In genomic region chr6:13690398-13690797, GRCm38 (mm10) we compare ENCODE assay signal across 27 mouse cellular contexts. TPM values are rescaled to one million over a fixed set of nuclear protein-coding genes. Genes with fewer than 3 reads are reported as not detected.
DNase-seq lines count a peak whose midpoint lies in the region; ATAC-seq and TF ChIP-seq lines count a peak whose summit lies in the region.
"Had no signal": no experiment of that assay in that cellular context is flagged by ENCODE, and none has a peak within 500 bp of the region (broad histone marks: within the 10 kb centered on the region; RNA-seq: fewer than 3 reads in every experiment).

No protein-coding gene starts in this region.

- intact Hi-C loops in gastrocnemius, postnatal 14 days (cut with DNase I; ENCODE audit: low total_unique reads) = no loop called here

- DNase-seq in splenic B cell, adult 2 months (ENCODE audit: low read depth, low spot score) = peak; percentile 48
- no peak for DNase-seq in gastrocnemius, postnatal 25 days
- DNase-seq in gastrocnemius, postnatal 14 days = no peak
- DNase-seq: adrenal gland, postnatal 10 days; adrenal gland, postnatal 36 days; cerebellum, adult 11-12 months; cerebellum, adult 8-10 months; cerebellum, postnatal 14 days; heart, adult 18-20 months; heart, postnatal 14 days; kidney, adult 11 months had no signal

- no peak for TF ChIP-seq CTCF in bone marrow macrophage, adult 2 months (IDR thresholded peaks at IDR 0.05; ENCODE audit: low read depth, low read length)

- TF ChIP-seq POLR2A in bone marrow macrophage, adult 2 months (IDR thresholded peaks at IDR 0.05; ENCODE audit: borderline replicate concordance, low read depth, low read length) = no peak

- H3K36me3 ChIP-seq in macrophage (ENCODE audit: inconsistent target) = no peaks in the 10 kb centered on the region
- no peaks in the 10 kb centered on the region for H3K36me3 ChIP-seq in splenic B cell, adult 2 months (ENCODE audit: control insufficient read depth, insufficient read depth, low read length, poor library complexity, severe bottlenecking)
- H3K36me3 ChIP-seq: embryonic facial prominence, embryonic 12.5 days; embryonic facial prominence, embryonic 15.5 days; forebrain, embryonic 12.5 days; forebrain, embryonic 15.5 days; G1E; heart, embryonic 10.5 days; heart, embryonic 13.5 days; hindbrain, embryonic 12.5 days; hindbrain, embryonic 15.5 days; intestine, embryonic 15.5 days had no signal

- peak overlapping the region; percentile 79 for H3K27ac ChIP-seq in bone marrow macrophage, adult 2 months (ENCODE audit: insufficient read depth, low read depth, low read length)
- H3K27ac ChIP-seq in macrophage = peak overlapping the region; percentile 51
- H3K27ac ChIP-seq: embryonic facial prominence, embryonic 12.5 days; embryonic facial prominence, embryonic 15.5 days; forebrain, embryonic 12.5 days; forebrain, embryonic 15.5 days; heart, embryonic 10.5 days; heart, embryonic 13.5 days; hindbrain, embryonic 12.5 days; hindbrain, embryonic 15.5 days; intestine, embryonic 15.5 days had no signal

- H3K4me3 ChIP-seq in bone marrow macrophage, adult 2 months (ENCODE audit: insufficient read depth, low read length) = no peak overlapping the region
- H3K4me3 ChIP-seq in macrophage (ENCODE audit: inconsistent target) = no peak overlapping the region
- H3K4me3 ChIP-seq: embryonic facial prominence, embryonic 12.5 days; embryonic facial prominence, embryonic 15.5 days; erythroblast, embryonic 14.5 days; forebrain, embryonic 12.5 days; forebrain, embryonic 15.5 days; heart, embryonic 10.5 days; heart, embryonic 13.5 days; hindbrain, embryonic 12.5 days; hindbrain, embryonic 15.5 days; intestine, embryonic 15.5 days had no signal

- H3K27me3 ChIP-seq in splenic B cell, adult 2 months (ENCODE audit: control insufficient read depth, insufficient read depth, low read length, poor library complexity, severe bottlenecking) = no peaks in the 10 kb centered on the region
- H3K27me3 ChIP-seq: CH12.LX; embryonic facial prominence, embryonic 12.5 days; embryonic facial prominence, embryonic 15.5 days; forebrain, embryonic 12.5 days; forebrain, embryonic 15.5 days; heart, embryonic 13.5 days; hindbrain, embryonic 12.5 days; hindbrain, embryonic 15.5 days; intestine, embryonic 15.5 days had no signal

- peaks cover 8% of the 10 kb centered on the region for H3K4me1 ChIP-seq in bone marrow macrophage, adult 2 months (ENCODE audit: control insufficient read depth, insufficient read depth, low read length)
- H3K4me1 ChIP-seq: embryonic facial prominence, embryonic 12.5 days; embryonic facial prominence, embryonic 15.5 days; forebrain, embryonic 12.5 days; forebrain, embryonic 15.5 days; heart, embryonic 10.5 days; heart, embryonic 13.5 days; hindbrain, embryonic 12.5 days; hindbrain, embryonic 15.5 days; intestine, embryonic 15.5 days had no signal

- H3K79me2 ChIP-seq in macrophage (ENCODE audit: inconsistent target) = no peaks in the 10 kb centered on the region

- no peak for ATAC-seq in erythroblast, adult 5-6 weeks (replicated peaks; ENCODE audit: low FRiP score, poor library complexity, severe bottlenecking)
- ATAC-seq: forebrain, embryonic 15.5 days; intestine, embryonic 15.5 days; Patski had no signal

RNA-seq across cellular contexts. Expression of gene Bmt2, which starts 12.6 kb away (rescaled TPM):
- polyA plus RNA-seq in bone marrow macrophage, adult 2 months (2012; ENCODE audit: insufficient read depth, insufficient read length, missing spikeins) = 59.8 and 60.3 TPM in 2 replicates
- 100 to 1,000 TPM in 8 of 26 experiments, 10 to 100 TPM in 18; 17.0 to 171 (median 63.7) TPM for total RNA-seq in macrophage (2018; cell fraction: chromatin; rRNA removed)
- 10 to 100 TPM; 30.3 to 89.0 (median 53.8) TPM for total RNA-seq in macrophage (2018; cell fraction: cytosol; rRNA removed)
- 100 to 1,000 TPM in 12 of 26 experiments, 10 to 100 TPM in 14; 37.6 to 225 (median 98.7) TPM for total RNA-seq in macrophage (2018; cell fraction: nucleus; rRNA removed)
- 18.7 to 39.1 TPM (median 18.9 TPM) in 3 replicates for polyA plus RNA-seq in macrophage (2018)
- total RNA-seq in erythroblast, adult 5-6 weeks (2015; ENCODE audit: low replicate concordance) = 2.3 and 6.5 TPM in 2 replicates
- 4.0 and 6.0 TPM in 2 replicates for total RNA-seq in erythroblast, adult 5-6 weeks (2017; ENCODE audit: low replicate concordance)
- 1 to 10 TPM; 7.9 to 9.1 TPM for total RNA-seq in gastrocnemius, postnatal 25 days (2021)
- 1 to 10 TPM; 6.7 to 7.8 TPM for total RNA-seq in gastrocnemius, postnatal 14 days (2021)
